Mouse (Mus musculus) hindbrain, embryonic 14.5 days (tissue): ENCODE data around the gene Sis. TPM values are rescaled to one million over a fixed set of nuclear protein-coding genes. Genes with fewer than 3 reads are reported as not detected.

Source experiments
- ATAC-seq: fragments of 200-750 bp; cut with Nextera tagmentation; 2 replicates; pipeline ENCODE4 v1.8.0; 2017; ENCODE audit warnings: moderate number of reproducible peaks, mild to moderate bottlenecking, moderate TSS enrichment, moderate library complexity; ENCODE audit not compliant: low FRiP score
- DNase-seq: peaks from one replicate; pipeline ENCODE4 v3.0.0-alpha.2; 2015; ENCODE audit warnings: low spot score
- H3K27ac ChIP-seq: fragments of 300-500 bp; sonication (generic); 2 replicates; pipeline ENCODE4 v1.5.1; 2014; ENCODE audit warnings: mild to moderate bottlenecking, moderate library complexity
- H3K27me3 ChIP-seq: fragments of 300-500 bp; sonication (generic); 2 replicates; pipeline ENCODE4 v1.6.1; 2014; ENCODE audit warnings: mild to moderate bottlenecking, low read length, mixed read lengths; ENCODE audit not compliant: control insufficient read depth, insufficient read depth
- H3K36me3 ChIP-seq: fragments of 300-500 bp; sonication (generic); replicated peaks from 2 replicates; pipeline ENCODE4 v1.6.1; 2014; ENCODE audit not compliant: control insufficient read depth, insufficient read depth
- H3K4me1 ChIP-seq: fragments of 300-500 bp; sonication (generic); replicated peaks from 2 replicates; pipeline ENCODE4 v1.6.1; 2014; ENCODE audit warnings: antibody characterized with exemption, low read length, mixed read lengths; ENCODE audit not compliant: control insufficient read depth, insufficient read depth
- H3K4me2 ChIP-seq: fragments of 300-500 bp; sonication (generic); replicated peaks from 2 replicates; pipeline ENCODE4 v1.6.1; 2014; ENCODE audit warnings: mild to moderate bottlenecking, moderate library complexity
- H3K4me3 ChIP-seq: fragments of 300-500 bp; sonication (generic); replicated peaks from 2 replicates; pipeline ENCODE4 v1.5.1; 2014; ENCODE audit warnings: mild to moderate bottlenecking, low read length
- H3K9ac ChIP-seq: fragments of 300-500 bp; sonication (generic); 2 replicates; pipeline ENCODE4 v1.6.1; 2014
- H3K9me3 ChIP-seq: fragments of 300-500 bp; sonication (generic); 2 replicates; pipeline ENCODE4 v1.6.1; 2016; ENCODE audit warnings: low read length; ENCODE audit not compliant: control insufficient read depth
- WGBS: fragments of 180-500 bp; shearing (Covaris S2); extraction: QIAGEN DNeasy Blood & Tissue Kit; methylation state at CpG from one replicate; pipeline ENCODE4 v1.1.7; 2014; 5-methylcytosine and 5-hydroxymethylcytosine counted together
- polyA plus RNA-seq: library from polyadenylated mRNA; unstranded; fragments of >200 nt; fragmentation: Nextera tagmentation; extraction: Ambion mirVana; gene quantifications from 2 replicates; pipeline ENCODE4 v1.2.1, GENCODE M21; 2014

The Sis gene
- not detected in 2 replicates for polyA plus RNA-seq

GRCm38 (mm10) chr3:72967675-72968074 is at the start of gene Sis:
Gene Sis (minus strand): TSS chr3:72967863.
- H3K4me1 ChIP-seq = no peaks in the 10 kb centered on the region
- no peaks in the 10 kb centered on the region for H3K36me3 ChIP-seq
- no peak for ATAC-seq

GRCm38 (mm10) chr3:73006045-73006444 is 38.4 kb upstream of the Sis start:
- Histone ChIP-seq H3K27me3 (no peaks in the 10 kb centered on the region), H3K9me3 (no peaks in the 10 kb centered on the region), H3K36me3 (no peaks in the 10 kb centered on the region), H3K4me2 (no peak overlapping the region), H3K4me1 (no peaks in the 10 kb centered on the region), H3K9ac (no peak overlapping the region), H3K4me3 (no peak overlapping the region), H3K27ac (no peak overlapping the region)
- WGBS = 4% methylated on average over 6 of the region's 6 CpGs
- ATAC-seq = no peak
- DNase-seq = no peak

More at GRCm38 (mm10) chr3:72967675-72968074, at the start of gene Sis:
- Histone ChIP-seq H3K4me3 (no peak within 1 kb of the TSS), H3K4me2 (no peak within 1 kb of the TSS), H3K9ac (no peak within 1 kb of the TSS), H3K27ac (no peak within 1 kb of the TSS), H3K9me3 (no peaks in the 10 kb centered on the region), H3K27me3 (no peaks in the 10 kb centered on the region)
- DNase-seq = no peak

GRCm38 (mm10) chr3:73002933-73003696 is 35.5 kb upstream of the Sis start:
- H3K4me3 ChIP-seq = no peak overlapping the region
- ATAC-seq (no peak), DNase-seq (no peak)
- H3K4me2 ChIP-seq = no peak overlapping the region
- 97% methylated on average over 4 of the region's 4 CpGs for WGBS
- no peaks in the 10 kb centered on the region for H3K36me3 ChIP-seq
- no peaks in the 10 kb centered on the region for H3K27me3 ChIP-seq
- no peaks in the 10 kb centered on the region for H3K9me3 ChIP-seq
- no peak overlapping the region for H3K27ac ChIP-seq
- H3K9ac ChIP-seq = no peak overlapping the region
- no peaks in the 10 kb centered on the region for H3K4me1 ChIP-seq

- H3K27me3 ChIP-seq = no peaks in the 10 kb centered on the region
- no peaks in the 10 kb centered on the region for H3K9me3 ChIP-seq
- H3K4me3 ChIP-seq = no peak overlapping the region
- H3K27ac ChIP-seq = no peak overlapping the region
- no peak overlapping the region for H3K4me2 ChIP-seq
- DNase-seq = no peak
- WGBS = 80% methylated on average over 4 of the region's 4 CpGs
- no peaks in the 10 kb centered on the region for H3K36me3 ChIP-seq
- H3K9ac ChIP-seq = no peak overlapping the region
- H3K4me1 ChIP-seq = no peaks in the 10 kb centered on the region
- ATAC-seq = no peak
Observed at GRCm38 (mm10) chr3:72997517-72997916, 29.9 kb upstream of the Sis start.

GRCm38 (mm10) chr3:72990992-72991391 is 23.3 kb upstream of the Sis start:
- Histone ChIP-seq H3K4me1 (no peaks in the 10 kb centered on the region), H3K4me2 (no peak overlapping the region), H3K27me3 (no peaks in the 10 kb centered on the region), H3K36me3 (no peaks in the 10 kb centered on the region), H3K9me3 (no peaks in the 10 kb centered on the region), H3K4me3 (no peak overlapping the region), H3K9ac (no peak overlapping the region), H3K27ac (no peak overlapping the region)
- WGBS = 89% methylated on average over 2 of the region's 2 CpGs
- DNase-seq = no peak
- no peak for ATAC-seq

GRCm38 (mm10) chr3:72976602-72977001 is 8.9 kb upstream of the Sis start:
- Histone ChIP-seq H3K27me3 (no peaks in the 10 kb centered on the region), H3K4me3 (no peak overlapping the region), H3K36me3 (no peaks in the 10 kb centered on the region), H3K4me1 (no peaks in the 10 kb centered on the region), H3K9me3 (0 out of 2 replicates have a peak, but pooled peaks cover 3% of the 10 kb centered on the region), H3K27ac (no peak overlapping the region), H3K4me2 (no peak overlapping the region), H3K9ac (no peak overlapping the region)
- ATAC-seq = no peak
- WGBS = 62% methylated on average over 3 of the region's 3 CpGs
- DNase-seq = no peak

GRCm38 (mm10) chr3:72918919-72919526 is 48.6 kb downstream of the Sis start:
- Histone ChIP-seq H3K4me2 (no peak overlapping the region), H3K9me3 (no peaks in the 10 kb centered on the region), H3K4me1 (no peaks in the 10 kb centered on the region), H3K27me3 (no peaks in the 10 kb centered on the region), H3K27ac (no peak overlapping the region), H3K36me3 (no peaks in the 10 kb centered on the region), H3K9ac (no peak overlapping the region), H3K4me3 (no peak overlapping the region)
- ATAC-seq (no peak), DNase-seq (no peak)
- 92% methylated on average over 4 of the region's 4 CpGs for WGBS

GRCm38 (mm10) chr3:72882501-72882900 is 85.2 kb downstream of the Sis start:
- Histone ChIP-seq H3K27ac (no peak overlapping the region), H3K4me3 (no peak overlapping the region), H3K36me3 (no peaks in the 10 kb centered on the region), H3K9ac (no peak overlapping the region), H3K9me3 (no peaks in the 10 kb centered on the region), H3K27me3 (no peaks in the 10 kb centered on the region), H3K4me2 (no peak overlapping the region), H3K4me1 (no peaks in the 10 kb centered on the region)
- ATAC-seq = no peak
- 89% methylated on average over 1 of the region's 1 CpGs for WGBS
- no peak for DNase-seq

GRCm38 (mm10) chr3:72868141-72868540 is 99.5 kb downstream of the Sis start:
- Histone ChIP-seq H3K4me1 (no peaks in the 10 kb centered on the region), H3K4me3 (no peak overlapping the region), H3K9me3 (0 out of 2 replicates have a peak, but pooled peaks cover 3% of the 10 kb centered on the region), H3K27ac (no peak overlapping the region), H3K27me3 (no peaks in the 10 kb centered on the region), H3K4me2 (no peak overlapping the region), H3K9ac (no peak overlapping the region), H3K36me3 (no peaks in the 10 kb centered on the region)
- ATAC-seq = no peak
- DNase-seq = no peak
